Mouse (Mus musculus): ENCODE measurements around the gene Them7. TPM values are rescaled to one million over a fixed set of nuclear protein-coding genes. Genes with fewer than 3 reads are reported as not detected.

Gene Them7
- total RNA-seq, 2 experiments from 2014 or later, result not detected

- intact Hi-C loops (cut with DNase I), result loop anchor here (5.0 kb wide), 1 partner anchor 345 kb away; no protein-coding TSS in a partner anchor
- no peak for DNase-seq
These were observed 8.3 kb downstream of the Them7 start for GRCm38 (mm10) chr2:105232386-105232785.

GRCm38 (mm10) chr2:105234278-105234677 lies 10.2 kb downstream of the Them7 start:
- no peak for DNase-seq
- intact Hi-C loops (cut with DNase I), result loop anchor here (5.0 kb wide), 1 partner anchor 347 kb away; no protein-coding TSS in a partner anchor

GRCm38 (mm10) chr2:105235380-105236115 lies 11.4 kb downstream of the Them7 start:
- intact Hi-C loops (cut with DNase I), result no loop called here
- no peak for DNase-seq

- intact Hi-C loops (cut with DNase I), result no loop called here
- DNase-seq, result no peak
These were observed 13.3 kb downstream of the Them7 start for GRCm38 (mm10) chr2:105237424-105237823.

GRCm38 (mm10) chr2:105237841-105238240 lies 13.7 kb downstream of the Them7 start:
- intact Hi-C loops (cut with DNase I), result no loop called here
- DNase-seq, result no peak

GRCm38 (mm10) chr2:105238775-105239174 lies 14.7 kb downstream of the Them7 start:
- intact Hi-C loops (cut with DNase I), result no loop called here
- DNase-seq, result no peak

GRCm38 (mm10) chr2:105240631-105241030 lies 16.5 kb downstream of the Them7 start:
- no peak for DNase-seq
- intact Hi-C loops (cut with DNase I), result no loop called here

GRCm38 (mm10) chr2:105242940-105243339 lies 18.8 kb downstream of the Them7 start:
- no peak for DNase-seq
- intact Hi-C loops (cut with DNase I), result no loop called here

GRCm38 (mm10) chr2:105244733-105245132 lies 20.6 kb downstream of the Them7 start:
- DNase-seq, result no peak
- intact Hi-C loops (cut with DNase I), result no loop called here

GRCm38 (mm10) chr2:105251978-105252377 lies 27.9 kb downstream of the Them7 start:
- intact Hi-C loops (cut with DNase I), result no loop called here
- no peak for DNase-seq

GRCm38 (mm10) chr2:105252824-105253223 lies 28.7 kb downstream of the Them7 start:
- no peak for DNase-seq
- intact Hi-C loops (cut with DNase I), result no loop called here

GRCm38 (mm10) chr2:105255457-105255856 lies 31.3 kb downstream of the Them7 start:
- intact Hi-C loops (cut with DNase I), result no loop called here
- no peak for DNase-seq

GRCm38 (mm10) chr2:105256427-105257071 lies 32.4 kb downstream of the Them7 start:
- intact Hi-C loops (cut with DNase I), result no loop called here
- DNase-seq, result no peak

GRCm38 (mm10) chr2:105257376-105257775 lies 33.3 kb downstream of the Them7 start:
- no peak for DNase-seq
- intact Hi-C loops (cut with DNase I), result no loop called here

GRCm38 (mm10) chr2:105261335-105261734 lies 37.2 kb downstream of the Them7 start:
- DNase-seq, result no peak
- intact Hi-C loops (cut with DNase I), result no loop called here

- DNase-seq, result no peak
- intact Hi-C loops (cut with DNase I), result no loop called here
These were observed 39.1 kb downstream of the Them7 start for GRCm38 (mm10) chr2:105263219-105263618.

GRCm38 (mm10) chr2:105282407-105283077 lies 58.4 kb downstream of the Them7 start:
- intact Hi-C loops (cut with DNase I), result no loop called here
- DNase-seq, result no peak

GRCm38 (mm10) chr2:105283811-105284210 lies 59.7 kb downstream of the Them7 start:
- intact Hi-C loops (cut with DNase I), result no loop called here
- no peak for DNase-seq

GRCm38 (mm10) chr2:105284855-105285254 lies 60.7 kb downstream of the Them7 start:
- no peak for DNase-seq
- intact Hi-C loops (cut with DNase I), result no loop called here

GRCm38 (mm10) chr2:105295823-105296222 lies 71.7 kb downstream of the Them7 start:
- intact Hi-C loops (cut with DNase I), result no loop called here
- no peak for DNase-seq

- intact Hi-C loops (cut with DNase I), result no loop called here
These were observed 74.8 kb downstream of the Them7 start for GRCm38 (mm10) chr2:105298888-105299287.

More at GRCm38 (mm10) chr2:105298888-105299287, 74.8 kb downstream of the Them7 start:
- DNase-seq, result no peak

Data from gastrocnemius, postnatal 36 days (tissue).